Mouse (Mus musculus) adrenal gland, postnatal 10 days (tissue): ENCODE measurements around the gene Trip12. TPM values are rescaled to one million over a fixed set of nuclear protein-coding genes. Genes with fewer than 3 reads are reported as not detected.

Source experiments
- DNase-seq: peaks from one replicate; pipeline ENCODE4 v3.0.0; 2021; ENCODE audit warnings: mixed read lengths
- total RNA-seq, 2 experiments: library from RNA; stranded (reverse); gene quantifications; 2 replicates each; pipeline ENCODE4 v1.2.3; 2021

Trip12 gene
- total RNA-seq, 2 experiments from 2014 or later, result 195 to 219 TPM

- no peak for DNase-seq
These were observed 48.9 kb downstream of the Trip12 start for GRCm38 (mm10) chr1:84791393-84791792.

- no peak for DNase-seq
These were observed 59.7 kb downstream of the Trip12 start for GRCm38 (mm10) chr1:84780630-84781029.

- DNase-seq, result no peak
These were observed 62.9 kb downstream of the Trip12 start for GRCm38 (mm10) chr1:84777455-84777854.

- DNase-seq, result no peak
These were observed 81.5 kb downstream of the Trip12 start for GRCm38 (mm10) chr1:84758843-84759242.

- no peak for DNase-seq
These were observed 98.2 kb downstream of the Trip12 start for GRCm38 (mm10) chr1:84742156-84742555.

GRCm38 (mm10) chr1:84740080-84740479 is 100.2 kb downstream of the Trip12 start:
- DNase-seq, result no peak

GRCm38 (mm10) chr1:84737097-84737496 is 103.2 kb downstream of the Trip12 start:
- no peak for DNase-seq

GRCm38 (mm10) chr1:84733799-84734198 is 106.5 kb downstream of the Trip12 start:
- no peak for DNase-seq

- no peak for DNase-seq
These were observed 108.6 kb downstream of the Trip12 start for GRCm38 (mm10) chr1:84731763-84732162.

- peak; percentile 58 for DNase-seq
These were observed 117.5 kb downstream of the Trip12 start for GRCm38 (mm10) chr1:84722841-84723240.

GRCm38 (mm10) chr1:84722371-84722770 is 117.9 kb downstream of the Trip12 start:
- DNase-seq, result no peak

- DNase-seq, result no peak
These were observed 118.4 kb downstream of the Trip12 start for GRCm38 (mm10) chr1:84721942-84722341.

- DNase-seq, result no peak
These were observed 130.2 kb downstream of the Trip12 start for GRCm38 (mm10) chr1:84709810-84710785.

- no peak for DNase-seq
These were observed 130.9 kb downstream of the Trip12 start for GRCm38 (mm10) chr1:84709406-84709805.

- no peak for DNase-seq
These were observed 140.1 kb downstream of the Trip12 start for GRCm38 (mm10) chr1:84700254-84700653.

- DNase-seq, result peak; percentile 65
These were observed 143.2 kb downstream of the Trip12 start for GRCm38 (mm10) chr1:84697136-84697535.

- peak; percentile 91 for DNase-seq
These were observed 144.6 kb downstream of the Trip12 start, which contains the start of gene Dner for GRCm38 (mm10) chr1:84695517-84696411. Gene Dner (minus strand): TSS chr1:84696221.

- peak; percentile 15 for DNase-seq
These were observed 145.4 kb downstream of the Trip12 start for GRCm38 (mm10) chr1:84694688-84695474.

GRCm38 (mm10) chr1:84677910-84678309 is 162.4 kb downstream of the Trip12 start:
- no peak for DNase-seq
